Mouse (Mus musculus) kidney, postnatal 36 days (tissue): Measurements from ENCODE around the gene Psmc2.

Experiments used
- DNase-seq, 2 experiments: peaks; one replicate each; pipeline ENCODE4 v3.0.0; 2021 to 2022; ENCODE audit warnings: mixed read lengths in 2 of 2

The Psmc2 gene

GRCm38 (mm10) chr5:21804837-21805236 is 19.8 kb downstream of the Psmc2 start:
- no peak for DNase-seq

GRCm38 (mm10) chr5:21810924-21811323 is 25.8 kb downstream of the Psmc2 start:
- no peak for DNase-seq

DNA sequence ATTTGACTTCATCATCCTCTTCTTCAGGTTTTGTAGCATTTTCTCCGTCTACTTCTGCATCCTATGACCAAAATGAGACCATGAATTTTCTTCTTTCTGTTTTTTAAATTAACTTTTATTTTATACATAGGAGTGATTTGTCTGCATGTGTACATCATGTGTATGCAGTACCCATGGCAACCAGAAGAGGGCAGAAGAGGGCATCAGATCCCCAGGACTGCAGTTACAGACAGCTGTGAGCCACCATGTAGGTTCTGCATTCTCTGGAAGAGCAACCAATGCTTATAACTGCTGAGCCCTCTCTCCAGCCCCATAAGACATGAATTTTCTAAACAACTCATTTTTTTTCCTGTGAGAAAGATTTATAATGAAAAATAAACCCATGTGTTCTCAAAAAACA is 28.9 kb downstream of the Psmc2 start:
- peak; percentile 4 to 61 for DNase-seq

DNA sequence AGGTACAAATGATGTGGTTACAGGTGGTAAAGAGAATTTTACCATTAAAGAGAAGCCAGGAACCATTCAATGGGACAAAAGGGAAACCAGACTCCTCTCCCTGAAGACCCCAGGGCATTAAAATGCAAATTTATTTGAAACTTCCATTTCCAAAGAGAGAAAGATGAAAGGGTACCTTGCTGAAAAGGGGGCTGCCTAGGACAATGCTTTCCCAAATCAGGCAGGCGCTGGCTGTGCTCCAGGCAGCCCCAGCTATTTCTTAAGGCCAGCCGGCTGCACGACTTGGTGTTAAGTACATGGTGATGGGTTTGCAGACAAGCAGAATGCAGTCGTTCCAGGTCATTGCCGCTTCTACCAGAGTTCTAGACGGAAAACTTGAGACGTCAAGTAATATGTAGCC is 41.3 kb downstream of the Psmc2 start:
- no peak for DNase-seq

GRCm38 (mm10) chr5:21827643-21828042 is 42.6 kb downstream of the Psmc2 start:
- DNase-seq = no peak

- no peak for DNase-seq
Observed at GRCm38 (mm10) chr5:21828855-21829254, 43.8 kb downstream of the Psmc2 start.

DNA sequence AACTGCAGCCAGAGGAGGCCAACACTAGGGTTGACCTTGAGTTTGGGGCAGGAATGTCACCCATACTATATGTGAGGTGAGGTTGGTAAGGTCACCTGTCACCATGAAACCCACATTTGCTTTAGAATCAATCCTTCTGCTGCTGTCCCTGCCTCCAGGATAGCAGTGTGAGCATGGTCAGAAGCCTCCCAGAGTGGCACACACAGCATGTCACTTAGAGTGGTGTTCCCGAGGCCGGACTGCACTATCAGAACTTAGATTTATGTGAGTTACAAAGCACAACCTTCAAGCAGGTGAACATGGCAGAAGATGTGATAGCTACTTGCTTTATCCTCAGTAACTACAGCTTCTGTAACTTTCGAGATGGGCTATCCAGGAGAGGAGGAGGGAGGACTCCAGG is 46.7 kb downstream of the Psmc2 start:
- no peak for DNase-seq

GRCm38 (mm10) chr5:21844676-21845075 is 59.6 kb downstream of the Psmc2 start:
- DNase-seq = no peak

- DNase-seq = no peak
Observed at GRCm38 (mm10) chr5:21846616-21847290, 61.7 kb downstream of the Psmc2 start.

- DNase-seq = no peak
Observed at GRCm38 (mm10) chr5:21847438-21847837, 62.4 kb downstream of the Psmc2 start.

DNA sequence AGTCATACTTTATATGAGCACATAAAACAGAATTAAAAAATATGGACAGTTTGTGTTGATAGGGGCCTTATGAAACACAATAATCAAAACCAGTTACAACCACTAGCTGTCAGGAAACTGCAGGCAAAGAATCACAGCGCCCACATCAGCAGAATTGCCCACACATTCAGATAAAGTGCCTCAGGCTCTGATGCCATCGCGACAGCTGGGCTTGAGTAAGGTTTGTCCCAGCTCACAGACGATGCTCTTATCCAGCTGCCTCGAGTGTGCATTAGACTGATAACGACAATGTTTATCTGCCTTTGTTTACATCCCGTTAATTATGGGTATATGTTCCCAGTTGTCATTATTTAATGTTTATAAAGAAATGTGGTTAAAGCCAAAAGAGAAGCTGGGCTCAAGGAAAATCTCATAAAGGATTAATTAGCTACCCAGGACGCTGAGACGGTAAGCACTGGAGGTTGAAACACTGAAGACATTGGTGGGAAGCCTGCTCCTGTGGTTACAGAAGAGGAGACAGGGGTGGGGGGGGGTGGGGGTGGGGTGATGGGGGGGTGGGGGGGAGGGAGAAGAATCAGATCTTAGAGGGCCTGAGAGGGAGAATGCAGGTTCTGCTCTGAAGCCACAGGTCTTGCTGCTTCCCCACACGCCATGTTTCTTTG is 66.7 kb downstream of the Psmc2 start:
- DNase-seq = no peak
